9 mouse cellular contexts compared by ENCODE assay signal in genomic region chr16:65693626-65694025, GRCm38 (mm10).
"Had no signal": no experiment of that assay in that cellular context is flagged by ENCODE, and none has a peak within 500 bp of the region (broad histone marks: within the 10 kb centered on the region; RNA-seq: fewer than 3 reads in every experiment).

No protein-coding gene starts in this region.

- H3K4me3 ChIP-seq: limb, embryonic 13.5 days; midbrain, embryonic 13.5 days had no signal

- DNase-seq: left cerebral cortex, postnatal 4 days; lung, adult 18-20 months; right cerebral cortex, adult 18-20 months; thymus, postnatal 4 days had no signal

- H3K36me3 ChIP-seq: limb, embryonic 13.5 days; midbrain, embryonic 13.5 days had no signal

- H3K9ac ChIP-seq: limb, embryonic 13.5 days; liver, embryonic 14.5 days; midbrain, embryonic 13.5 days had no signal

- H3K4me2 ChIP-seq: limb, embryonic 13.5 days; midbrain, embryonic 13.5 days had no signal

- H3K27ac ChIP-seq: kidney, postnatal 0 days; limb, embryonic 13.5 days; liver, embryonic 14.5 days; midbrain, embryonic 13.5 days; stomach, postnatal 0 days had no signal

- H3K27me3 ChIP-seq: limb, embryonic 13.5 days; midbrain, embryonic 13.5 days had no signal

- H3K9me3 ChIP-seq: limb, embryonic 13.5 days; midbrain, embryonic 13.5 days had no signal

- ATAC-seq: midbrain, embryonic 13.5 days had no signal

- H3K4me1 ChIP-seq: limb, embryonic 13.5 days; midbrain, embryonic 13.5 days had no signal
